Mouse (Mus musculus) hindbrain, postnatal 0 days (tissue): ENCODE results near the gene Shc4. TPM values are rescaled to one million over a fixed set of nuclear protein-coding genes. Genes with fewer than 3 reads are reported as not detected.

Source experiments
- ATAC-seq: fragments of 200-750 bp; cut with Nextera tagmentation; 2 replicates; pipeline ENCODE4 v1.8.0; 2017; ENCODE audit warnings: mild to moderate bottlenecking, moderate TSS enrichment, moderate library complexity
- DNase-seq: peaks from one replicate; pipeline ENCODE4 v3.0.0-alpha.2; 2015; ENCODE audit warnings: low spot score
- H3K27ac ChIP-seq: fragments of 300-500 bp; sonication (generic); 2 replicates; pipeline ENCODE4 v1.5.1; 2014; ENCODE audit warnings: mild to moderate bottlenecking
- H3K27me3 ChIP-seq: fragments of 300-500 bp; sonication (generic); 2 replicates; pipeline ENCODE4 v1.6.1; 2014; ENCODE audit warnings: low read length, mixed read lengths; ENCODE audit not compliant: insufficient read depth
- H3K36me3 ChIP-seq: fragments of 300-500 bp; sonication (generic); 2 replicates; pipeline ENCODE4 v1.6.1; 2014; ENCODE audit warnings: low read length, mixed read lengths; ENCODE audit not compliant: insufficient read depth
- H3K4me1 ChIP-seq: fragments of 300-500 bp; sonication (generic); 2 replicates; pipeline ENCODE4 v1.6.1; 2014; ENCODE audit warnings: antibody characterized with exemption, low read length, mixed read lengths; ENCODE audit not compliant: insufficient read depth
- H3K4me2 ChIP-seq: fragments of 300-500 bp; sonication (generic); 2 replicates; pipeline ENCODE4 v1.6.1; 2014; ENCODE audit warnings: low read depth, mild to moderate bottlenecking, low read length, moderate library complexity, mixed read lengths
- H3K4me3 ChIP-seq: fragments of 300-500 bp; sonication (generic); 2 replicates; pipeline ENCODE4 v1.5.1; 2014; ENCODE audit warnings: low read length
- H3K9ac ChIP-seq: fragments of 300-500 bp; sonication (generic); replicated peaks from 2 replicates; pipeline ENCODE4 v1.6.1; 2014; ENCODE audit warnings: mild to moderate bottlenecking, low read length, moderate library complexity, mixed read lengths
- H3K9me3 ChIP-seq: fragments of 300-500 bp; sonication (generic); 2 replicates; pipeline ENCODE4 v1.6.1; 2016; ENCODE audit warnings: low read length, mixed read lengths
- CTCF ChIP-seq: IDR thresholded peaks from 2 replicates; pipeline ENCODE4 v1.5.1; 2016; ENCODE audit warnings: antibody characterized with exemption, control low read depth, low read depth
- WGBS: fragments of 180-500 bp; shearing (Covaris S2); extraction: QIAGEN DNeasy Blood & Tissue Kit; methylation state at CpG from one replicate; pipeline ENCODE4 v1.1.7; 2014; 5-methylcytosine and 5-hydroxymethylcytosine counted together
- polyA plus RNA-seq: library from polyadenylated mRNA; unstranded; fragments of >200 nt; fragmentation: Nextera tagmentation; extraction: Ambion mirVana; gene quantifications from 2 replicates; pipeline ENCODE4 v1.2.1, GENCODE M21; 2015
- total RNA-seq: library from RNA; depleted of rRNA; stranded (reverse); fragments of >200 nt; gene quantifications from 2 replicates; pipeline ENCODE4 v1.2.3, GENCODE M21; 2014; rRNA removed

Shc4 gene
- total and polyA plus RNA-seq, 2 experiments from 2014 or later = 3.9 to 9.1 TPM

DNA sequence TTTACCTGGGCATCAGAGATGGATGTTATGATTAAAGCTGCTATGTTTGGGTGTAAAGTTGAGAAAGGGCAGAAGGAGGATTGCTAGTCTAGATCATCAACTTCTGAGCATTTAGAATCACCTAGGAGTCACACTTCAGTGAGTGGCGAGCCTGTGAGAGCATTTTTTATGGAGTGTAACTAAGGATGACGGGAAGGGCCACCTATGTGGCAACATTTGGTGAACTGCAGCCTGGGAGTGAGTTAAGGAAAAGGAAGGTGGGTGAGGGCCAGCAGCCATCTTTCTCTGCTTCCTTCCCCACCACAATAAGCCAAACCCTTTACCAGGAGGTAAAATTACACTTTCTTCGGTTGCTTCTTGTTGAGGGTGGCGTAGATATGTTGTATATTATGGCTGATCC, 132.1 kb downstream of the Shc4 start:
- no peak overlapping the region for H3K4me2 ChIP-seq
- no peaks in the 10 kb centered on the region for H3K27me3 ChIP-seq
- peaks cover 9% of the 10 kb centered on the region; the same call in 1 of the 2 replicates for H3K36me3 ChIP-seq
- no peak overlapping the region for H3K9ac ChIP-seq
- ATAC-seq (no peak), DNase-seq (no peak)
- WGBS = 98% methylated on average over 4 of the region's 4 CpGs
- no peaks in the 10 kb centered on the region for H3K9me3 ChIP-seq
- H3K4me3 ChIP-seq = no peak overlapping the region
- H3K4me1 ChIP-seq = no peaks in the 10 kb centered on the region
- H3K27ac ChIP-seq = no peak overlapping the region
- TF ChIP-seq CTCF = no peak

DNA sequence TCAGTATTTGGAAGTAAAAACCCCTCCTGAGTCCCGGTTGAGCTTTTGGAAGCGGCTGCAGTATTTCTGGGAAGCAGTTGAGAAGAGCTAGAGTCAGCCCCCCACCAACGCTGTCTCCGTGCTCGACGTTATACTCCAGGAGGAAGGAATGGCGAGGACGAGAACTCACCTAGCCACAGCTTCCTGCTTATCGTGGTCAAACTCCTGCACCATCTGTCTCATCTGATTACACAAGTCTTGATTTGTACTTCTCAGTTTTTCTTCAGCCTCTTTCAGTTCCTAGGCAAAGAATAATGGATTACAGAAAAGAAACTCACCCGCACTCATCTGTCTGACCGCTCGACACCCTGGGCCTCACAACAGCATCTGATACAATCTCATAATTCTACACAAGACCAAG, 134.7 kb downstream of the Shc4 start:
- TF ChIP-seq CTCF = no peak
- 96% methylated on average over 12 of the region's 12 CpGs for WGBS
- no peak overlapping the region for H3K4me3 ChIP-seq
- H3K27me3 ChIP-seq = no peaks in the 10 kb centered on the region
- no peak for DNase-seq
- H3K9ac ChIP-seq = no peak overlapping the region
- H3K27ac ChIP-seq = no peak overlapping the region
- peaks cover 19% of the 10 kb centered on the region; the same call in 1 of the 2 replicates for H3K36me3 ChIP-seq
- no peaks in the 10 kb centered on the region for H3K4me1 ChIP-seq
- no peak for ATAC-seq
- H3K9me3 ChIP-seq = no peaks in the 10 kb centered on the region
- H3K4me2 ChIP-seq = no peak overlapping the region

DNA sequence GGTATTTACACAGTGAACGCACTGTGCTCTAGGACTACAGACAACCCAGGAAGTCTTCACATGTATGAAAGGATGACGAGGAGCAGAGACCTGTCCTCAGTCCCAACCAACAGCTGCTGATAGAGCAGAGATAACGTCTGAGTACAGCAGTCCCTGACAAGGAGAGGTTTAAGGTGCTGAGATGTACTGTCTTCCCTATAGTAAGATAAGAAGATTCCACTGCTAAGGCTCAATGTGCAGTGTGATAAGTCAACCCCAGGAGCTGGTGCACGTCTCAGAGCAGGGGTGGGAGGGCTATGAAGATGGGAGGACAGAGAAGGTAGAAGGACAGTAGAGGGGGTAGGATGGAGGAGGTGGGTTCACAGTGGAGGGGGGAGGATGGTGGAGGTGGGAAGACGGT, 142.9 kb downstream of the Shc4 start:
- Histone ChIP-seq H3K27ac (no peak overlapping the region), H3K27me3 (no peaks in the 10 kb centered on the region), H3K4me3 (no peak overlapping the region), H3K9ac (no peak overlapping the region), H3K9me3 (no peaks in the 10 kb centered on the region), H3K4me1 (no peaks in the 10 kb centered on the region), H3K36me3 (peaks cover 16% of the 10 kb centered on the region; the same call in 1 of the 2 replicates), H3K4me2 (no peak overlapping the region)
- DNase-seq = no peak
- TF ChIP-seq CTCF = no peak
- WGBS = 90% methylated on average over 5 of the region's 5 CpGs
- no peak for ATAC-seq

DNA sequence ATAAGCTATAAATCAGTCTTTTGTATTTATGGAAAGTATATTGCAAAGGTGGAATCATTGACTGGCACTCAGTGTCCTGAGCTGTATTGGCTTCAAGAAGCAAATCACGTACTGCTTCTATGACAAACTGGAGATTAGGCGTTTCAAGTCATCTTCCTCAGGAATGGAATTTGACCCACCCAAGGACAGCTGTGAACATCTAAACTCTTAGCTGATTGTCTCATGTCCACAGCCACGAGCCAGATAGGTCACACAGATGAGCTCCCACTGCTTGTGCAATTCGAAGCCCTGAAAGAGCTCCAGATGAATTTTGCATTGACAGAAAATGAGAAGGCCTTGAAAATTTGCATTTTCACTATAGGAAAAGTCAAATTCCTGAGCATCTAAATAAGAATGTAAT, 146.3 kb downstream of the Shc4 start:
- Histone ChIP-seq H3K4me2 (no peak overlapping the region), H3K36me3 (peaks cover 14% of the 10 kb centered on the region; the same call in 1 of the 2 replicates), H3K9ac (no peak overlapping the region), H3K4me3 (no peak overlapping the region), H3K4me1 (no peaks in the 10 kb centered on the region), H3K27ac (no peak overlapping the region), H3K9me3 (no peaks in the 10 kb centered on the region), H3K27me3 (no peaks in the 10 kb centered on the region)
- no peak for TF ChIP-seq CTCF
- 86% methylated on average over 4 of the region's 4 CpGs for WGBS
- no peak for ATAC-seq
- no peak for DNase-seq

Other genes starting within 250 kb of the Shc4 start
- 0.07 TPM in 1 of 2 replicates, not detected in the other for gene Gm9913, start 219.1 kb downstream of the Shc4 start, total RNA-seq
- gene Gm9913, start 219.1 kb downstream of the Shc4 start, polyA plus RNA-seq = 0.14 and 0.20 TPM in 2 replicates
- gene Fbn1, start 216.2 kb downstream of the Shc4 start, total RNA-seq = 16.6 and 17.5 TPM in 2 replicates
- gene Fbn1, start 216.2 kb downstream of the Shc4 start, polyA plus RNA-seq = 1.9 and 2.3 TPM in 2 replicates
- gene Cep152, start 99.0 kb downstream of the Shc4 start, total RNA-seq = 1.5 and 2.4 TPM in 2 replicates
- 1.6 and 1.9 TPM in 2 replicates for gene Cep152, start 99.0 kb downstream of the Shc4 start, polyA plus RNA-seq
- gene Eid1, start 51.1 kb downstream of the Shc4 start, total RNA-seq = 262 and 346 TPM in 2 replicates
- 393 and 394 TPM in 2 replicates for gene Eid1, start 51.1 kb downstream of the Shc4 start, polyA plus RNA-seq
- 43.5 and 47.4 TPM in 2 replicates for gene Secisbp2l, start 58.7 kb upstream of the Shc4 start, total RNA-seq
- 26.6 and 27.8 TPM in 2 replicates for gene Secisbp2l, start 58.7 kb upstream of the Shc4 start, polyA plus RNA-seq
- 30.0 and 32.2 TPM in 2 replicates for gene Galk2, start 135.0 kb upstream of the Shc4 start, total RNA-seq
- 28.9 and 31.2 TPM in 2 replicates for gene Galk2, start 135.0 kb upstream of the Shc4 start, polyA plus RNA-seq
- 35.1 and 40.6 TPM in 2 replicates for gene Cops2, start 135.0 kb upstream of the Shc4 start, total RNA-seq
- gene Cops2, start 135.0 kb upstream of the Shc4 start, polyA plus RNA-seq = 53.8 and 54.8 TPM in 2 replicates